Mouse (Mus musculus) kidney, adult 2 months (tissue): ENCODE results near the gene T2.

Source experiments
- CTCF ChIP-seq: fragments of 200-500 bp; conservative IDR thresholded peaks from 2 replicates; pipeline ENCODE4 v1.5.1; 2011; ENCODE audit warnings: low read depth, mild to moderate bottlenecking, control low read depth, low read length, moderate library complexity, mixed read lengths; ENCODE audit not compliant: insufficient read depth, insufficient read length
- POLR2A ChIP-seq: fragments of 200-500 bp; IDR thresholded peaks from one replicate; pipeline ENCODE4 v1.6.1; 2011; ENCODE audit warnings: low read depth, low read length, control low read depth

- no peak for TF ChIP-seq CTCF
- TF ChIP-seq POLR2A, result no peak
These were observed 80.4 kb downstream of the T2 start for GRCm38 (mm10) chr17:8436184-8436583.
